Mouse (Mus musculus): ENCODE measurements at regions not wholly inside any gene's neighbourhood (a gene's known extent, or its start where the extent isn't known, plus 50 kb on each side); places are given as distances from the start of the nearest gene placed in this dataset.

- no peak for DNase-seq (ENCODE audit: low spot score in 2 of 2)
Observed at GRCm38 (mm10) chr10:61034056-61034455, 55.1 kb upstream of the Pcbd1 start.

GRCm38 (mm10) chr10:61028598-61028997 lies 60.5 kb upstream of the Pcbd1 start:
- no peak for DNase-seq (ENCODE audit: low spot score in 2 of 2)

DNA sequence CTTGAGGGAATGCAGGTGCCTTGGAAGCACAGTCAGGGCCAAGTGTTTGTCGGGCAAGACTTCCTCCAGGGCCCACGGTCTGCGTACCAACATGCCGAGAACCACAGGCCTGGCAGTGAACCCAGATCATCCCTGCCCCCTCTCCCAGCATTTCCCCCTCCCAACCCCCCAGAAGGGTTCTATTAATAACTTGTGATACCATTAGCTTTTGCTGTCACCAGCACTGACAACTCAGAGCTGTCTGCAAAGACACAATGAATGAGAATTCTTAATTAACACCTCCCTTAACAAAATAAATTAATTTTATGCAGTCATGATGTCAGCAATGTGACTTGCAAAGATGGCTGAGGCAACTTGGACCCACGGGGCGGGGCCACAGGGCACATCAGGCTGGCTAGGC lies 61.9 kb upstream of the Pcbd1 start:
- no peak for DNase-seq (ENCODE audit: low spot score in 2 of 2)

- DNase-seq (ENCODE audit: low spot score in 2 of 2), result no peak
Observed at GRCm38 (mm10) chr10:61025061-61025460, 64.1 kb upstream of the Pcbd1 start.

DNA sequence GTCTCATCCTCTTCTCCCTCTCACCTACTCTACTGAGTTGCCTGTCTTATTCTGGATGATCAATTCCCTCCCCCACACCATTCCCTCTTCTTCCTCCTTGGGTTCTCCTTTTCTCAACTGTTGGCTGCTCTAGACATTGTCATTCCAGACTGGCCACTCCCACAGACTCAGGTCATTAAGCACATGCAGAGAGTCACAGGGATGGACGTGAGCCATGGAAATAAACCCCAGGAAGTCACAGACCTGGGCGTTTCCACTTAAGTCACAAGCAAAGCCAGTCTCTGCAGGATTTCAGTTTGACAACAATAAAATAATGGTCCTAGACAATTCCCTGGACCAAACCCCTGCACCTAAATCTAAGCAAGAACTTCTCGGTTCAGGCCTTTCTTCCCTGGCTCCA lies 65.0 kb upstream of the Pcbd1 start:
- no peak for DNase-seq (ENCODE audit: low spot score in 2 of 2)

GRCm38 (mm10) chr10:61023431-61023830 lies 65.7 kb upstream of the Pcbd1 start:
- no peak for DNase-seq (ENCODE audit: low spot score in 2 of 2)

DNA sequence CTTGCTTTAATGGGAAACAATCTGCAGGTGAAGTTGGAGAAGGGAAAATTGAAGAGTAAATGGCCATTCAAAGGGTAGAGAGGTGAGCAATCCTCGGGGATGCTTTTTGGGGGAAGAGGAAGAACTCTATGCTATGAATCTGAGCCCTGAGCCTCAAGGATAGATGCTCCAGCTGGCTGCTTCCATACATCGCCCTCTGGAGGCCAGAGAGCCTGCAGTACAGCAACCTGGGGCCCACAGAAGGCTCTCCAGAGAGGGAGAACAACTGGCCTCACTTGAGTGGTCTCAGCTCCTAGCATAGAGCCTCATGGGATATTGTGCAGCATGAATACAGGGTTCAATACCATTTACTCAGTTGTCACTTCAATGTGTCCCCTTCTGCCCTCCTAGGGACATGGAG lies 69.6 kb upstream of the Pcbd1 start:
- DNase-seq (ENCODE audit: low spot score in 2 of 2), result no peak

- no peak for DNase-seq (ENCODE audit: low spot score in 2 of 2)
Observed at GRCm38 (mm10) chr10:61012199-61012695, 76.9 kb upstream of the Pcbd1 start.

GRCm38 (mm10) chr10:61010697-61011096 lies 78.4 kb upstream of the Pcbd1 start:
- DNase-seq (ENCODE audit: low spot score in 2 of 2), result no peak

GRCm38 (mm10) chr10:61007403-61007802 lies 81.7 kb upstream of the Pcbd1 start:
- no peak for DNase-seq (ENCODE audit: low spot score in 2 of 2)

DNA sequence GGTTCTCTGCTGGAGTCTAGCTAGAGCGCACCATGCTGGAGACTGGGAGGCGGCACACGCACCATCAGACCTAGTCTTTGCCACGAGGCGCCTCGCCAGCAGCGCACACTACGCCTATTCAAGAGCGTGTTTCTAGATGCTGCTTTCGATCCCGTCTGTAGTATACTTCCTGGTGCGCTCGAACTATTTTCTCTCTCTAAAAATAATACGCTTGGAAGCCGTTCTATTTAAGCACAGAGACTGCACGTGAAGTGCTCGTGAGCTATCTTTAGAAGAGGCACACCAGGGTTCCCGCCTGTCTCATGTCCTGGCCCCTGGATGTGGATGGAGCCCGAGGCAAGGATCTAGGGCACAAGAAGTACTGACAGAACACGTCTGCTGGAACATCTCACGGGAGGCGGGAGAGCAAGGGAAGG lies 87.4 kb upstream of the Pcbd1 start:
- DNase-seq (ENCODE audit: low spot score in 2 of 2), result no peak

DNA sequence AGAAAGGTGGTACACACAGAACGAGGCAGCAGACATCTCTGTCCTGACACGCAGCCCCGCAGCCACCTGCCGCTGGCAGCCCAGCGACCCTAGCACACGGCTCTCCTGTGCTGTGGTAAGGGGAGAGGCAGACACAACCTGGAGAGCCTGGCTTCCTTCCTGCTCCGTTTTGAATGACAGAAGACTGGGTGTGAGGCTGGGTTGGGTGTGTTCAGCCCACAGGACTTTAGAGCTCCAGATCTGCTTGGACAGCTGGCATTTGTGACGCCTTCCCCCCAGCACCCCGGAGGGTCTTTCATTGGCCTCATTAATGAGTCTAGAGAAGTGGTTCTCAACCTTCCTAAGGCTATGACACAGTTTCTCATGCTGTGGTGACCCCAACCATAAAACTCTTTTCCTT lies 91.7 kb upstream of the Pcbd1 start:
- no peak for DNase-seq (ENCODE audit: low spot score in 2 of 2)

GRCm38 (mm10) chr10:60995908-60996640 lies 93.1 kb upstream of the Pcbd1 start:
- DNase-seq (ENCODE audit: low spot score in 2 of 2), result no peak

DNA sequence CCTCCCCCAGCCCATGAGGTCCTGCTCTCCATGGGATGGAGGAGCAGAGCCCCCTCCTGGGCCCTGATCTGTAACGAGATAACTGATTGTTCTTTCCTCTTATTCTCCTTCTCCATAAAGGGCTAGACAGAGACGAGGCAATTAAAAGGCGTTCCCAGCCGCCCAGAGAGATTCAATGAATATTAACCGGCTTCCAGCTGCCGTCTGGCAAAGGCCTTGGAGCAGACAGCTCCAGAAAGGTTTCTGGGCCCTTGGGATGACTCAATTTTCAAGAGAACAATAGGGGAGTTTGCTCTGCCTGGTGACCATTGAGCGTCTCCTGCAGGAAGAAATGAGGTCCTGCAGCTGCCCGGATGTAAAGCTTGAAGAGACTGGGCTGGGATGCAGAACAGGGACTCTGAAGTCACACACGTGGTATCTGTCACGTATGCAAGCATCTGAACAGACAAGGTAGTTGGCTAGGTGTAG lies 104.0 kb upstream of the Pcbd1 start:
- DNase-seq (ENCODE audit: low spot score in 2 of 2), result peak in 1 of 2 experiments; percentile 14

DNA sequence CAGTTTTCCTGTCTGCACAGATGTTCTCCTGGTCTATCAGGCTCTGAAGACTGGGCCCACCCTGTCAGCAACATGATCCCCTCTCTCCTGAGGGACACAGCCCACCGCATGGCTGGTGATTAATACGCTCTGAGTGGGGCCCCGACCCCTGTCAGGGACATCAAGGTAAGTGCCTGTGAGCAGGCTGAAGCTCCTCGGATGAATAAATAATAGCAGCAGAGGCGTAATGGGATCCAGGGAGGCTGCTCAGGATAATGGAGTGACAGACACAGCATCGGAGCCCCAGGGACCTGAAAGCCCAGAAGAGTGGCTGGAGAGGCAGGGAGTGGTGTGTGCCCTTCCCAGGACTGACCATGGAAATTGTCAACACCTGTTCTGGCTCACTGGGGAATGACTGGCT lies 107.4 kb upstream of the Pcbd1 start:
- DNase-seq (ENCODE audit: low spot score in 2 of 2), result no peak

DNA sequence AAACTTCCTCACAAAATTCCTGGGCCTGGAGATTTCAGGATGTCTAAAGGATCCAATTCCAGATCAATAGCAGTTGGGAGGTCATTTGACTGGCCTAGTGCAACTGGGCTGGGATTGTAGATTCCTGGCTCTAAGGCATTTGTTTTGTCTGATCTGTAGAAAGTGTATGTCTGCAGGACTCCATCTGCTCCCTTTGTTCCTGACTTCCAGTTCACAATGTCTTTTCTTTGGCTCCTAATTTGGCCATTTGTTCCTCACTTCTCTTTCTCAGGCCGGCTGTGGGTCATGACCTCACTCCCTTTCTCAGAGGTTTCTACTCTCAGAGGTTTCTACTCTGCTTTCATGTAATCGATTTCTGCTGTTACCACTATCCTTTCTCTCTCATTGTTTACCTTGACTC lies 115.5 kb upstream of the Pcbd1 start:
- no peak for DNase-seq (ENCODE audit: low spot score in 2 of 2)

GRCm38 (mm10) chr10:60964843-60965242 lies 124.3 kb upstream of the Pcbd1 start:
- DNase-seq (ENCODE audit: low spot score in 2 of 2), result no peak

- no peak for DNase-seq (ENCODE audit: low spot score in 2 of 2)
Observed at GRCm38 (mm10) chr10:60957820-60958233, 126.4 kb upstream of the Unc5b start.

GRCm38 (mm10) chr10:60955467-60955866 lies 124.1 kb upstream of the Unc5b start:
- no peak for DNase-seq (ENCODE audit: low spot score in 2 of 2)

DNA sequence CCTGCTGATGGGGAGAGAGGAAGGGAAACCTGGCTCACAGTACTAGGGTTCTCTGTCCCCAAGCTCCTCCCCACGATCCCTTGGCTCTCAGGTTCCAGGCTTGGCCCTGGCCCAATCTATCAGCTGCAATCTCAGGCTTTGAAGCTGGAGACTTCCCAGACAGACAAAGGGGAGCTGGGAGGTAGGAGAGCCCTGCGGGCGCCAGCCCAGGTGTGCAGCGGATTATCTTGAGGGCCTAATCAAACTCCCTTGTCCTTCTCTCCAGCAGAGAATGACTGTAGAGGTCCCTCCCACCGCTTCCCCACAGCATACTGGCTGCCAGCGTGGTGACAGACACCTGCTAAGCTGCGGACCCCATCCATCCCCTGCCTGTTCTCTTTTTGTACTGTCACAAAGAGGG lies 121.1 kb upstream of the Unc5b start:
- DNase-seq (ENCODE audit: low spot score in 2 of 2), result no peak

GRCm38 (mm10) chr10:60948983-60949677 lies 117.7 kb upstream of the Unc5b start:
- DNase-seq (ENCODE audit: low spot score in 2 of 2), result no peak

DNA sequence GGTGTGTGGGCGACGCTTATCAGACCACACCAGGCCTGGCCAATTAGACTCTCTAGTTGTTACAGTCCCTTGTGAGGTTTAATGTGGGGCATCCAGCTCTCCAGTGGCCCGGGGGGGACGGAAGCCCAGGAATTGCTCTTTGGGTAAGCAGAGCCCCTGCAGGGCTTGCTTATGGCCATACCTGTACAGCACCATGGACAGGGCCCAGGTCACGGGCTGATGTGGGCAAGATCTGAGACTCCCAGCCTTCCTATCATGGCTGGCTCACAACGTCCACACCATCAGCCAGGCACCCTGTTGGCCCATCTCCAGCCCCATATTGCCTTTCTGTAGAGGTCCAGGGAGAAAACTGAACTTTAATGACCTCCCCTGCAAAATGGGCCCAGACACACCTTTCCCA lies 111.7 kb upstream of the Unc5b start:
- DNase-seq (ENCODE audit: low spot score in 2 of 2), result no peak

DNA sequence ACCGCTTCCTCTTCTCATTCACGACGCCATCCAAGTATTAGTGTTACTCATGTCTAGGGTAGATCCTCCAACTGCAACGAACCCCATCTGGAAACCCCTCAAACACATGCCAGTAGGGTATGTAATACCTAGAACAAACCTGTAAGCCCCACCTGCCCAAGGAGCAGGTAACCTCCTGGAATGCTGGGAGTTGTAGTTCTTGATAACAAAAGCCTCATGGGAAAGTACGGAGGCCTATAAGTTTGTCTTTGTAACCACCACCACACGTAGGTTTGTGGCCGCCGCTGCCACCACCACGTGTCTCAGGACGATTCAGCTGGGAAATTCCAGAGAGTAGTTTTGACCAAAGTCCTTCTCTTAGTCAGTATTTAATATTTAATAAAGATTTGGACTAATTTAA lies 107.4 kb upstream of the Unc5b start:
- no peak for DNase-seq (ENCODE audit: low spot score in 2 of 2)
